Mouse (Mus musculus) limb, embryonic 11.5 days (tissue): Measurements from ENCODE around the gene Card11. TPM values are rescaled to one million over a fixed set of nuclear protein-coding genes. Genes with fewer than 3 reads are reported as not detected.

ENCODE experiments used
- ATAC-seq: fragments of 200-750 bp; cut with Nextera tagmentation; 2 replicates; pipeline ENCODE4 v1.8.0; 2017; ENCODE audit warnings: low read depth; ENCODE audit not compliant: insufficient number of reproducible peaks, low FRiP score, low TSS enrichment
- DNase-seq: peaks from one replicate; pipeline ENCODE4 v3.0.0-alpha.2; 2015; ENCODE audit warnings: low spot score
- H3K27ac ChIP-seq: fragments of 300-500 bp; sonication (generic); replicated peaks from 2 replicates; pipeline ENCODE4 v1.5.1; 2014; ENCODE audit warnings: low read depth, mild to moderate bottlenecking, low read length
- H3K27me3 ChIP-seq: fragments of 300-500 bp; sonication (generic); 2 replicates; pipeline ENCODE4 v1.6.1; 2014; ENCODE audit warnings: mild to moderate bottlenecking, low read length, mixed read lengths; ENCODE audit not compliant: control insufficient read depth, insufficient read depth
- H3K36me3 ChIP-seq: fragments of 300-500 bp; sonication (generic); 2 replicates; pipeline ENCODE4 v1.6.1; 2014; ENCODE audit warnings: mild to moderate bottlenecking, low read length, moderate library complexity, mixed read lengths; ENCODE audit not compliant: control insufficient read depth, insufficient read depth
- H3K4me1 ChIP-seq: fragments of 300-500 bp; sonication (generic); 2 replicates; pipeline ENCODE4 v1.6.1; 2014; ENCODE audit warnings: low read length, mixed read lengths; ENCODE audit not compliant: control insufficient read depth, insufficient read depth
- H3K4me2 ChIP-seq: fragments of 300-500 bp; sonication (generic); 2 replicates; pipeline ENCODE4 v1.6.1; 2014; ENCODE audit warnings: low read depth, mild to moderate bottlenecking, moderate library complexity; ENCODE audit not compliant: severe bottlenecking
- H3K4me3 ChIP-seq: fragments of 300-500 bp; sonication (generic); 2 replicates; pipeline ENCODE4 v1.5.1; 2014; ENCODE audit warnings: low read depth, low read length
- H3K9ac ChIP-seq: fragments of 300-500 bp; sonication (generic); 2 replicates; pipeline ENCODE4 v1.6.1; 2014; ENCODE audit warnings: mild to moderate bottlenecking, low read length
- H3K9me3 ChIP-seq: fragments of 300-500 bp; sonication (generic); 2 replicates; pipeline ENCODE4 v1.6.1; 2016; ENCODE audit warnings: low read length; ENCODE audit not compliant: control insufficient read depth
- WGBS: fragments of 180-500 bp; shearing (Covaris S2); extraction: QIAGEN DNeasy Blood & Tissue Kit; methylation state at CpG from one replicate; pipeline ENCODE4 v1.1.7; 2014; 5-methylcytosine and 5-hydroxymethylcytosine counted together
- polyA plus RNA-seq: library from polyadenylated mRNA; unstranded; fragments of >200 nt; fragmentation: Nextera tagmentation; extraction: Ambion mirVana; gene quantifications from 2 replicates; pipeline ENCODE4 v1.2.1, GENCODE M21; 2014

Card11 gene
- polyA plus RNA-seq, 1 experiment from 2014 or later: 0.97 TPM

- peaks cover 2% of the 10 kb centered on the region; the same call in 1 of the 2 replicates for H3K9me3 ChIP-seq
- ATAC-seq: no peak
- WGBS: 82% methylated on average over 6 of the region's 6 CpGs
- no peak overlapping the region for H3K4me2 ChIP-seq
- no peaks in the 10 kb centered on the region for H3K27me3 ChIP-seq
- no peak overlapping the region for H3K27ac ChIP-seq
- H3K9ac ChIP-seq: no peak overlapping the region
- 0 out of 2 replicates have a peak, but pooled peaks cover 4% of the 10 kb centered on the region for H3K4me1 ChIP-seq
- DNase-seq: no peak
- no peak overlapping the region for H3K4me3 ChIP-seq
- H3K36me3 ChIP-seq: no peaks in the 10 kb centered on the region
Observed at GRCm38 (mm10) chr5:140946034-140946433, 54.3 kb downstream of the Card11 start.

GRCm38 (mm10) chr5:140944382-140945125 is 55.8 kb downstream of the Card11 start:
- Histone ChIP-seq H3K27ac (no peak overlapping the region), H3K27me3 (no peaks in the 10 kb centered on the region), H3K4me3 (no peak overlapping the region), H3K36me3 (no peaks in the 10 kb centered on the region), H3K4me1 (0 out of 2 replicates have a peak, but pooled peaks cover 4% of the 10 kb centered on the region), H3K9me3 (no peaks in the 10 kb centered on the region; the same call in 1 of the 2 replicates), H3K9ac (no peak overlapping the region), H3K4me2 (no peak overlapping the region)
- no peak for DNase-seq
- 83% methylated on average over 18 of the region's 18 CpGs for WGBS
- ATAC-seq: no peak

DNA sequence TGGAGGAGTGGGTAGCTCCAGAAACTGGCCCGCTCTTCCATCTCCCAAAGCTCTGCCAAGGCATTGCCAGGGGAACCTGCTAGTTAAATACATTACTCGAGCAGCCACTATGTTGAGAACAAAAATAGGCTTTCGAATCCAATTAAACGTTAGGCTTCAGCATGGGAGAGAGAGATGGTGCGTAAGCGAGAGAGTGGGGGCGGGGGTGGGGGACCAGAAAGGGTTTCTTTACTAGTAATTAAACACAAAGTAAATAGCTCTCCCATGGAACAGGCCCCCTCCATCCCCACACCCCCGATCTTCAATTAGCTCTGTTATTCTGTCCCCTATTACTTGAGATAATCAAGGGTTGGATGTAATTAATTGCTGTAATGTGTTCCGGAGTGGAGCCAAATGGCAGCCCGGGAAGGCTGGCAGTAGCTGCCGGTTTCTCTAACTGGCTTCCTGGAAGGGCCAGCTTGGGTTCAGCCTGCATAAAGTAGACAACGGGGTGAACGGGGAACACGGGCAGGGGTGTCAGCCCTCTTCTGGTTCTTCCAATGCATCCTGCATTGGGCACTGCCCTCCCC is 59.4 kb downstream of the Card11 start:
- no peak overlapping the region for H3K4me3 ChIP-seq
- no peaks in the 10 kb centered on the region for H3K36me3 ChIP-seq
- no peak for ATAC-seq
- H3K4me1 ChIP-seq: 0 out of 2 replicates have a peak, but pooled peaks cover 4% of the 10 kb centered on the region
- no peak overlapping the region for H3K27ac ChIP-seq
- H3K9ac ChIP-seq: no peak overlapping the region
- H3K4me2 ChIP-seq: no peak overlapping the region
- no peaks in the 10 kb centered on the region; the same call in 1 of the 2 replicates for H3K9me3 ChIP-seq
- no peaks in the 10 kb centered on the region for H3K27me3 ChIP-seq
- DNase-seq: no peak
- WGBS: 50% methylated on average over 14 of the region's 14 CpGs

DNA sequence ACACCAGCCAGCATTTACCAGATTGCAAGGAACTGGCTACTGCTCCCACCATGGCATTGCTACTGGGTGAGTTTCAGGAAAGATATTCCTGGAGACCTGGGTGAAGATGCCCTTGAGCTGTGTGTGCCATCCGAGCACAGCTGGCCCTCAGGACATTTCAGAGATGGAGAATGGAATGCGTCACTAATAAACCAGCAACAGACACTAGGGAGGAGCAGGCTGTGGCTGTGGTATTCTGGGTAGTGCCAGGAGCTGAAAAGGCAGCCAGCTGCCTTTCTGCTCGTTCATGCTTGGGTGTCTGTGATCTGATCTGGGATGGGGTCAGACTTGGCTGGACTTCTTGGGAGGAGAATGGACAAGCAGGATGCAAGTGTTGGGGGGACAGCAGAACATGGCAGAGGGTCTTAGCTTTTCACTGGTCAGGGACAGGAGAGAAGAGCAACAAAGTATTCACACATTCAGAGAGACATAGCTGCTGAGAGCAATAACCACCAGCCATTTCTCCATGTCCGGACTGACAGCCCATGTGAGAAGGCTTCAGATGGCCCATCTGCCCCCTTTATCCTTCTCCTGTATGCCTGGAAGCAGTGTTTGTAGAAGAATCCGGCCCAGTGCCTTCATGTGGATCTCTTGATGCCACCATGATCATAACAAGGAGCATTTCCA is 60.0 kb downstream of the Card11 start:
- no peak overlapping the region for H3K4me2 ChIP-seq
- WGBS: 72% methylated on average over 5 of the region's 5 CpGs
- ATAC-seq (no peak), DNase-seq (no peak)
- H3K4me3 ChIP-seq: no peak overlapping the region
- H3K9me3 ChIP-seq: no peaks in the 10 kb centered on the region; the same call in 1 of the 2 replicates
- H3K27me3 ChIP-seq: no peaks in the 10 kb centered on the region
- H3K36me3 ChIP-seq: no peaks in the 10 kb centered on the region
- H3K27ac ChIP-seq: no peak overlapping the region
- H3K4me1 ChIP-seq: 0 out of 2 replicates have a peak, but pooled peaks cover 4% of the 10 kb centered on the region
- no peak overlapping the region for H3K9ac ChIP-seq

DNA sequence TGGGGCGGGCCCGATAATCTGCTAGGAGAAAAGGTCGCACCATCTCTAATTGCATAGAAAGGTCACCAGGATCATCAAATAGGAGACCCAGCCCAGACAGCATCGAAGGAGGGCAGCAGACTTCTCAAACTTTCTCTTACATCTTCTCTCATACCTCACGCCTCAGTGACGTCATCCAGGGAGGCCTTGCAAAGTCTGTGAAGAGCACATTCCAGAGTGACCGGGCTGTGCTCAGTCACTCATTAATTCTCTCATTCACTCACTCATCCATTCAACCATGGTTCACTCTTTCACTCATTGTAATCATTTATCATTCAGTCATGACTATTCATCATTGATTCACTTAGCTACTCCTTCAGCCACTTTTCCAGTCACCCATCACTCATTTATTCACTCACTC is 63.6 kb downstream of the Card11 start:
- H3K9me3 ChIP-seq: no peaks in the 10 kb centered on the region
- H3K9ac ChIP-seq: no peak overlapping the region
- WGBS: 83% methylated on average over 7 of the region's 7 CpGs
- H3K36me3 ChIP-seq: no peaks in the 10 kb centered on the region
- no peak for DNase-seq
- H3K4me3 ChIP-seq: no peak overlapping the region
- H3K27ac ChIP-seq: no peak overlapping the region
- no peak for ATAC-seq
- no peaks in the 10 kb centered on the region for H3K27me3 ChIP-seq
- no peak overlapping the region for H3K4me2 ChIP-seq
- H3K4me1 ChIP-seq: 0 out of 2 replicates have a peak, but pooled peaks cover 4% of the 10 kb centered on the region

- Histone ChIP-seq H3K9me3 (no peaks in the 10 kb centered on the region), H3K4me2 (no peak overlapping the region), H3K4me3 (no peak overlapping the region), H3K36me3 (no peaks in the 10 kb centered on the region), H3K4me1 (no peaks in the 10 kb centered on the region), H3K27me3 (no peaks in the 10 kb centered on the region), H3K9ac (no peak overlapping the region), H3K27ac (no peak overlapping the region)
- WGBS: 89% methylated on average over 3 of the region's 3 CpGs
- DNase-seq: no peak
- ATAC-seq: no peak
Observed at GRCm38 (mm10) chr5:140935848-140936247, 64.5 kb downstream of the Card11 start.

DNA sequence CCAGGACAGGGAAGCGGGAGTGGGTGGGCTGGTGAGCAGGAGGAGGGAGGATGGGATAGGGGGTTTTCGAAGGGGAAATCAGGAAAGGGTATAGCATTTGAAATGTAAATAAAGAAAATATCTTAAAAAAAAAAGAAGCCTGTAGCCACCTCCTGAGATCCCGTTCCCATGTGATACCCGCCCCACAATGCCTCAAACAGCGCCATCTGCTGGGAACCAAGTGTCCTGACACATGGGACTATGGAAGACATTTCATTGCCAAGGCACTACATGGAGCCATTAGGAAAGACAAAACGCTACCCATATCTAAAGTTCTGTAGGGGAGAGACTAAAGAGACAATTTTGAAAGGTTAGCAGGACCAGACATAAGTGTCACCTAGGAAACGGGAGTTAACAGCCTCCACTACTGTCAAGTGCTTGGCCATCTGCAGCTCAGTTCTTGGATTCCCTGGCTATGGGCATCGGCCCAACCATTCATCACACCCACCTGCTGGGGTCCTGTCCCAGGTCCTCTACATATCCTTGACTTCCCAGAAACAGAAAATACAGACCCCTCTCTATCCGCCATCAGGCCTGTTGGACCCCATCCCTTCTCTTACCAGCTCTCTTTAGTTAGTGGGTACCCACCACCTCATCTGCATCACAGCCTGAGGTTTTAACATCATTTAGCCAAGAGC is 65.6 kb downstream of the Card11 start:
- DNase-seq: no peak
- Histone ChIP-seq H3K36me3 (no peaks in the 10 kb centered on the region), H3K9ac (no peak overlapping the region), H3K4me3 (no peak overlapping the region), H3K4me1 (no peaks in the 10 kb centered on the region), H3K9me3 (no peaks in the 10 kb centered on the region), H3K27ac (no peak overlapping the region), H3K4me2 (no peak overlapping the region), H3K27me3 (no peaks in the 10 kb centered on the region)
- 80% methylated on average over 9 of the region's 9 CpGs for WGBS
- no peak for ATAC-seq

DNA sequence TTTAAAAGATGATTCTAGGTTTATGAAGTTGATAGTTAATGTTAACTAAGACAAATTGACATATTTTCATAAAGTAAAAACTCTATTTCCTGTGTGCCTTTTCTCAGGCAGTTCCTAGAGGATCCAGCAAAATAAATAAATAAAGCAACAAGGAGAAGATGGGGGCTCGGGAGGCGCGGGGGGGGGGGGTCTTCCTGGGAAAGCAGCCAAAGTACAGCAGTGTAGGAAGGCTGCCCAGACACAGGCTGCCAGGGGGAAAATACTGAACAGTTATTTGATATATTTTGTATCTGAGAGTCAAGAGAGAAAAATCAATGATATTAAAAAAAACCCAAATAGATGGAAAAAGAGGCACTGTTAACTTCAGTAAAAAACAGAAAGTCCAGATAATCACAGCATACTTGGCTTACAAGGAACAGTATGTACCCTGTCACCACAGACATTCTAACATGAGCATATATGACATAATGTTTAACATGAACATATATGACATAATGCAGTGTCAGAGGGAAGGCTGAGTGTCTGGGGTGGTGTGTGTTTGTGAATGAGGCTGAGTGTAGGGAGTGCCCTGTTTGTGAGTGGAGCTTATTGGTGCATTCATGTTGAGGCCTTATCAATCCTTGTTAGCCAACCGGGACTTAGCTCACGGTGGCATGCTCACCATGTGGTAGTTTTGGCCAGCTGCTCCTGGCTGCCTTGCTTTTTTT is 68.7 kb downstream of the Card11 start:
- WGBS: 88% methylated on average over 5 of the region's 5 CpGs
- Histone ChIP-seq H3K9ac (no peak overlapping the region), H3K27me3 (no peaks in the 10 kb centered on the region), H3K4me1 (no peaks in the 10 kb centered on the region), H3K9me3 (no peaks in the 10 kb centered on the region), H3K27ac (no peak overlapping the region), H3K4me3 (no peak overlapping the region), H3K4me2 (no peak overlapping the region), H3K36me3 (no peaks in the 10 kb centered on the region)
- DNase-seq (no peak), ATAC-seq (no peak)
